Mouse (Mus musculus) left cerebral cortex, postnatal 14 days (tissue): ENCODE data around the gene Pon2. TPM values are rescaled to one million over a fixed set of nuclear protein-coding genes. Genes with fewer than 3 reads are reported as not detected.
A peak's percentile ranks its signal among the peaks of the same experiment; 100 is the strongest.

Experiments used
- DNase-seq, 2 experiments: peaks; one replicate each; pipeline ENCODE4 v3.0.0; 2021 to 2022; ENCODE audit warnings: low spot score in 2 of 2, mixed read lengths in 1 of 2
- intact Hi-C: fragments of 180-260 bp; cut with DNase I; formaldehyde crosslinking; loops from one replicate; pipeline ENCODE4 v1.15.1; 2025
- total RNA-seq, 2 experiments: library from RNA; stranded (reverse); gene quantifications; 2 replicates each; pipeline ENCODE4 v1.2.3; 2021

The Pon2 gene
- total RNA-seq, 2 experiments from 2014 or later: 26.7 to 29.3 TPM

DNA sequence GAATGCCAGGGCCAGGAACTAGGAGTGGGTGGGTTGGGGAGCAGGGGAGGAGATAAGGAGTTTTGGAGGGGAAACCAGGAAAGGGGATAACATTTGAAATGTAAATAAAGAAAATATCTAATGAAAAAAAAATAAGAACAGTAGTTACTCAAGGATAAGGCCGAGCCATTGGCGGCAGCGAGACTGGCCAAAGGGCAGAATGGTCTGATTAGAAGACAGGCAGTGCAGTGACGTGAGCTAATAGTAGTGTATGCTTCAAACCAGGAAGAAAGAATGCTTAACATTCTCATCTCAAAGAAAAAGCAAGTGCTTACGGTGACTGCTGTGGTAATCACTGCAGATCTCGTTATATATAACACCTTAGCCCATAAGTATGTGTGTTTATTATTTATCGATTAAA is 2.2 kb downstream of the Pon2 start:
- intact Hi-C loops: loop anchor here (5.0 kb wide), 1 partner anchor 86 kb away; the partner anchor contains the start of gene Asb4
- DNase-seq: no peak

DNA sequence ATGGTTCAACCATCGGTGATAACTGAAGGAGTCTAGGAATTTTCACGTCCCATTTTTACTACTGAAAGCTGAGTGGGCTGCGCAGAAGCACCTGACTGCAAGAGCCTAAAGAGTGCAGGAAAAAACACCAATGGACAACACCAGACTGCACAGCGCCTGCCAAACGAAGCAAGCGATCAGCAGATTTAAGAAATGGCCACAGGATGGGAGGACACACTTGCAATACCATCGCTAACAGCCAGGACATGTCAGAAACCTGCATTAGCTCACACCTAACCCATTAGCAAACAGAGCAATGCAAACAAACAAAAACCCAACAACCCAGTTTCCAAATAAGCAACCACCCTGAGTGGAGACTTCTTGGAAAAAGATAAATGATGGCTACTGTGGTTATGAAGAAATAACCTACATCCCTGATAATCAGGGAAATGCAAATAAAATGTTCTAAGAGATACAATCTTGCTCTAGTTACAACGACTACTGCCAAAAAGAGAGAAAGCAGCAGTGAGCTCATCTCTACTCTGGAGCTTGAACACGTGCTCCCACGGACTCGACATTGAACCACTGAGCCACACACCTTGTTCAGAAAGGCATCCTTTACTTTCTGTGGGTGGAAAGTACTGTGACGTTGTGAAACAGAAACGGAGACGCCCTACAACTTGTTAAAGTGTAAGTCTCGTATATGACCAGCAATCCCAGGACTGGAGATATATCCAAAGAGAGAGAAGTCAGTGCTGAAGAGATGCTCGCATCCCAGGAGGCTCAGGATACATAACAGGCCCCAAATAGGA is 3.4 kb downstream of the Pon2 start:
- intact Hi-C loops: loop anchor here (5.0 kb wide), 1 partner anchor 87 kb away; the partner anchor contains the start of gene Asb4
- DNase-seq: no peak

DNA sequence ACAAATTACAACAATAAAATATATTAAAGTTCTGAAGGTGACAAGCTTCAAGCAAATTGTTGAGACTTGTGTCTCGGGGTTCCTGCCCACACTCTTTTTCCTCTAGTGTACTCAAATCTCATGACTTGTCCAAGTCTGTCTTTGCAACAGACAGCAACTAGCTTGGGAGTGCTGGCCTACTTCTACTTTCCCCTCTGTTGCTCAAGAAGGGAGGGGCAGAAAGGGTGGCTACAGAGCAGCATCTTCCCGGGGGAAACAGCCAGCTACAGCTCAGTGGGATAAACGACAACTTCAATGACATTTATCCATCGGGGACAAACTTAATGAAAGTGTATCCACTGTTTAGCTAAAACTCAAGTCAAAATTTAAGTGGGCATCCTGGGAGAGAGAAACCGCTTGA is 5.4 kb downstream of the Pon2 start:
- DNase-seq: no peak
- intact Hi-C loops: no loop called here

DNA sequence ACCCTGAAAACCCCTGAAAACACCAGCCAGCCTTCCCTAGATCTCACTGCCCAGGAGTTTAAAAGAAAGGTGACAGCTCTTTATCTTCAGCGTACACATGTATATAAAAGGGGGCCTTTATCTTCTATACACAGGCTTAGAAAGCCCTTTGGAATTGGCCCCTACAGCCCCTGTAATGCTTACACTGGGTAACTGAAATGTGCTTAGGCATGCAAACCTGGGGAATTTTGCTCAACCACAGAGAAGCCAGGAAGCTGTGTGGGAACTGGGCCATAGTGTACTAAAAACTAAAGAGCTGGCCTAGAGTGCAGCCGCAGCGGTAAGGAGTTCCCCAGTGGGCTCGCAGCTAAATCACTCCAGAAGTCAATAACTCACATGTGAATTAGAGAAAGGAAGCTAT is 6.8 kb downstream of the Pon2 start:
- DNase-seq: peak in 1 of 2 experiments; percentile 11
- intact Hi-C loops: no loop called here

DNA sequence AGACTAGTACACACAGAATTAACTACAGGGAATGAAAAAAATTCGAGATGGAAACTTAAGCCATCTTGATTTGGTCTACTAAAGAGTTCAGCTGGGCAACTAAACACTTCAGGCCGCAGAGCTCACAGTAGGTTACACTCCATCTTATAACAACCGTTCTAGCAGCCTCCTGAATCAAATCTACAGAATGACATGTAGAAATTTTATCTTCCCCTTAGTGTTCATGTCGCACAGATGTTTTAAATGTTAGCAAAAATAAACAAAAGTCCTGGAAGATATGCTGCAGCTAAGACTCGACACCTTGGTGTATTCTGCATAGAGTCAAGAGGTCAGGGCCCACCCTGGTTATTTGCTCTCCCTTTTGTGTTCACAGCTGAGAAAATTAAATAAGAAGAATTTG is 10.3 kb downstream of the Pon2 start:
- intact Hi-C loops: no loop called here
- no peak for DNase-seq

DNA sequence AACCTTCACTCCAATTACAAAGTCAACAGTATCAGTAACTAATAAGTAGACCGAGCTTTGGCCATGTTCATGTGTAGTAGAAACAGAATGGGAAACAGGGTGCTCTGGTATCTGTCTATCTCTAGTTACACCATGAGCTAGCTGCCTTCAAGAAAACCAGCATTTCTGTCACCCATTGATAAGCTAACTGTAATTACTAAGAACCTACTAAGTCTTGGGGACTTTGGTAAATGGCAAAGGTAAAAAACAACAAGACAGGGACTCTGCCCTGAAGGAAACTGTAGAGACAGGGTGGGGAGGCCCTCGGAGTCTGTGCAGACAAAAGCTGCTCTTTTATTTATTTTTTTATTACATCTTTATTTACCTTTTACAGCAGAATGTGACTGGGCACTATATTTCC is 10.9 kb downstream of the Pon2 start:
- intact Hi-C loops: no loop called here
- no peak for DNase-seq

DNA sequence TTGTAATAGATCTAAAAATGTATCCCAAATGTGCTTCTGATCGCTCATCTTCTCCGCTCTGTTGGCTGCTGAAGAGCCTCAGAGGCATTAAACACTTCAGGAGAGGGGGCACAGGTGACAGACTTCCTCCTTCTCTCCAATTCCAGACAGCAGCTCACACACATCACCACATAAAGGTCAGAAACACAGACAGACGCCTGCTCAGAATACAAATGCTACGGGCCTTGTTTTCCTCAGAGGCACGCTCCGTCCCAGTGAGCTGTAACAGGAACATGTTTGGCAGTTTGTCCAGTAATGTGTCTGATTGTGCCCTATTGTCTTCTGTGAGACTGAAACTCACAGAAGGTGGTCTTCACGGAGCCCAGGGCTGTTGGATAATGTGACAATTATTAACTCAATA is 15.8 kb downstream of the Pon2 start:
- DNase-seq: peak in 1 of 2 experiments; percentile 22
- intact Hi-C loops: no loop called here

DNA sequence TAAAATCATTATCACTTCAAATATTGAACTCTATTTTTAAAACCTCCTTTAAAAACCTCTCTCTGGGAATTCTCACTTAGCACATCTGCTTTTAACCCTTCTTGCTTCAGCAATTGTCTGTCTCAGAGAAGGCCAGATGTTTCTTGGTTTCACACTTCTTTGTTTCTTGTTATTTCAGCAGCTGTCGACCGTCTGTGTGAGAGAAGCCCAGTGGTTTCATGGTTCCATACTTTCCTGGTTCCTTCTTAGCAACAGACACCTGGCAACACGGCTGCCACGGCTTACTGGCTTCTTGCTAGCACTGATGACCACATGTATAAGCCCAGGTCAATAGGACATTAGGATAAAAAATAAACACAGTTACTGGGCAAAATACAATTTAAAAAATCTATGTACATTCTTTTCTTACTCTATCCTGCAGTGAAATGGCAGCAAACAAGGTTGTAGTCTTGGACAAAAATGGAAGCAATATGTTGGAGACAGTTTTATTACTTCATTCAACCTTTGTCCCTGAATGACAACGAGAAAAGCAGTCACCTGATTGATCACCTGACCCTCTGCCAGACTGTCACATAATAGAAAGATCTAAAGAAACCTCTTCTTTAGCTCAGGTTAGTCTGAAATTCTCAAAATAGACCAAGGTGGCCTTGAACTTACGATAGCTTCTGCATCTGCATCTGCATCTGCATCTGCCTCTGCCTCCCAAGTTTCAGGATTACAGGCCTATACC is 17.5 kb downstream of the Pon2 start:
- DNase-seq: no peak

DNA sequence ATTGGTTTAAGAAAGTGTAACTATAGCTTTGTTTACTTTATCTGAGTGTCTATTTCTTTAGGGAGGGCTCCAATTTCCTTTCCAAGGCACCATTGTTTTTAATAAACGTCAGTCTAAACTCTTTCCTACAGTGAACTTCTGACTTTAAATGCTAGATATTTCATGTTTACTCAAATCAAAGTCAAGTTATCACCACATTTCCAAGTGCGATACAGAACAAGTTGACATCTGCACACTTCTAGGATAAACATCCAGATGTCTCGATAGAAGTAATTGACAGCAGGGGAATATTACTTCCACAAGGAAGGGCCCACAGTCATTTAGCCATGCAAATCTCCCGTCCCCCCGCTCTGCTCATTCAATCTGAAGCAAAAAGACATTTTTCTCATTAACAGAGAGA is 20.3 kb downstream of the Pon2 start:
- DNase-seq: no peak
- intact Hi-C loops: no loop called here

More for the DNA sequence above, 17.5 kb downstream of the Pon2 start:
- intact Hi-C loops: no loop called here

DNA sequence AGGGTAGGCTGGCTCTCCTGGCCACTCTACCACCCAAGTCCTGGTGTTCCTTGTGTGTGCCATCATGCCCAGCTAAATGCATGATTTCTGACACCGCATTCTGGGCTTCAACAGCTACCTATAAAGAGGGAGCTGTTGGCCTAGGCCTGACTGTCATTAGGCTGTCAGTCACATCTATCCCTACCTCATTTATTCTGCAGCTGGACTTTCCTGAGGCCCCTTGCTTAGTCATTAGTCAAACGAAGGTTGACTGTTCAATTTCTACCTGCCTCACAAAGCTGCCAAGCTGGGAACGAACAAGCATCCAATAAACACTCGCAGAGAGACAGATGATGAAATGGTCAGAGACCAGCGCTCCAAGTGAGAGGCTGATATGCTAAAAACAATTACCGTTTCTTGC is 28.6 kb downstream of the Pon2 start:
- intact Hi-C loops: no loop called here
- no peak for DNase-seq

DNA sequence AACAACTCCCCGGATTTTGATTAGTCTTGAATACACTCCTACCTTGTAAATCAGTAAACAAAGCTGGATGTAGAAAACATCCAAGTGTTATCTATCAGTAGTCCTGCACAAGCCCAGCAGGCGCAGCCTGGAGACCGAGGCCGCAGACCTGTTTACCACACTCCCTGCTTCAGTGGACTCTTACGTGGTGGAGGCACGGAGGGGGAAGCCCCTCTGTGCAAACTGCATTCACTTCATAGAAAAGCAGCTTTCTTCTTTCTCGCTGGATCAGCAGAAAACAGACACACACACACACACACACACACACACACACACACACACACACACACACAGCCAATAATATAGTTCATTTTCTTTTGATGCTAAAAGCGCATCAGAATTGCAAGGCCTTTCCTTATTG is 33.5 kb downstream of the Pon2 start:
- intact Hi-C loops: no loop called here

DNA sequence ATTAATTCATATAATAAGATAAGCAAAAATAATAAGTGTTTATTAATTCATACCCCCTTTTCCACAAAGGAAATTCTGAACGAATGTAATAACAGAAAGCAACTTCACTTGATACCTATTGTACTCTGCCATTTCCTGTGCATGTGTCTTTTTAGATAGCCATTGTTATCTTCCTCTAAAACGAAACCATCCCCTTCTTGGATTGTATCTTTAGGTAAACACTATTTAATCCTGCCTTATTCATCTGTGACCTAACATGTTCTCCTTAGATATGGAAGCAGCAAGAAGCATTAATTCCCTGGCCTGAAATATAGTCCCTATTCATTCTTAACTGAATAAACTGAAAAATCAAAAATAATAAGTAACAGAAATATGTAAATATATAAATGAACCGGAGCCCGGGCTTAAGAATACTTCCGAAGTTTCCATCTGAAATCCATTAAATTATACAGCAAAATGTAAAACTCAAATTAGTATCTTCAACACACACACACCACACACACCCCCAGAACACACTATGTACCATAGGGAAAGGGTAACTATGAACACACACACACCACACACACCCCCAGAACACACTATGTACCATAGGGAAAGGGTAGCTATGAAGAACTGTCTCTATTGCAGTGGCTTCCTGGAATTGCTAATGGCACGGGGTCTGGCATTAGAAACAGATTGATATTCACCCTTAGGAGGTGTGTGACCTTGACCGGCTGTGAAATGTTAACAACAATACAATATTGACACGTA is 34.8 kb downstream of the Pon2 start:
- intact Hi-C loops: no loop called here
- DNase-seq: no peak

More for the DNA sequence above, 33.5 kb downstream of the Pon2 start:
- DNase-seq: no peak

DNA sequence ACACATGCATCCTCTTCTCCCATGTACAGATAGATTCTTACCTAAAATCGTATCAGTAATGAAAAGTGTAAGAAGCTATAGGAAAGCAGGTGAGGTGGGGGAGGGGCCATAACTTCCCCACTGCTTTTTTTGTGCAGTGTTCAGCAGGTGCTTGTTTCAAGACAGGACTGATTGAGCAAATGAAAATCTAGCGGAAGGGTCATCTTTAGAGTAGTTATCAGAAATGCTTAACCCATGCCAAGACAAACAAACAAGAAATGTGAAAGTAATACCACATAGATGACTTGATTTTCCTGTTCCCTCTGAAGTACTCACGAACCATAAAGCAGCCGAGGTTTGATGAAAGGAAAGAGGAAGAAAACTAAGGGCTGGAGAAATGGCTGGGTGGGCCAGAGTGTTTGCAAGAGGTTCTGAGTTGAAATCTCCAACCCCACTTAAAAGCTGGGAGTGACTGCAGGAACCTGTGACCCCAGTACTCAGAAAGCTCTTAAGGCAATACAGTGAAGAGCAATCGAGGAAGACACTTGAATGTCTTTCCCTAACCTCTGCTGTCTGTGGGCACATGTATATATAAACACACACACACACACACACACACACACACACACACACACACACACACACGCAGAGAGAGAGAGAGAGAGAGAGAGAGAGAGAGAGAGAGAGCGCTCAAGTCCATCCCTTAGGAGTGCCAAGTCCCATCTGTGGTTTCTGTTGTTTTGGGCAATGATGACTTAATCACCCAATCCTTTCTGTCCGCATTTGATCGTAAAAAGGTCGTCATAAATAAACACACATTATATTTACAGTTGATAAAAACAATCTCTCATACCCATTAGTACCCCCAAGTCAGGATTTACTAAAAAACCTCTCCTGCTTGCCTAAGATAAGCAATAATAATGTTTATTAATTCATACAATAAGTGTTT is 35.7 kb downstream of the Pon2 start:
- intact Hi-C loops: no loop called here

DNA sequence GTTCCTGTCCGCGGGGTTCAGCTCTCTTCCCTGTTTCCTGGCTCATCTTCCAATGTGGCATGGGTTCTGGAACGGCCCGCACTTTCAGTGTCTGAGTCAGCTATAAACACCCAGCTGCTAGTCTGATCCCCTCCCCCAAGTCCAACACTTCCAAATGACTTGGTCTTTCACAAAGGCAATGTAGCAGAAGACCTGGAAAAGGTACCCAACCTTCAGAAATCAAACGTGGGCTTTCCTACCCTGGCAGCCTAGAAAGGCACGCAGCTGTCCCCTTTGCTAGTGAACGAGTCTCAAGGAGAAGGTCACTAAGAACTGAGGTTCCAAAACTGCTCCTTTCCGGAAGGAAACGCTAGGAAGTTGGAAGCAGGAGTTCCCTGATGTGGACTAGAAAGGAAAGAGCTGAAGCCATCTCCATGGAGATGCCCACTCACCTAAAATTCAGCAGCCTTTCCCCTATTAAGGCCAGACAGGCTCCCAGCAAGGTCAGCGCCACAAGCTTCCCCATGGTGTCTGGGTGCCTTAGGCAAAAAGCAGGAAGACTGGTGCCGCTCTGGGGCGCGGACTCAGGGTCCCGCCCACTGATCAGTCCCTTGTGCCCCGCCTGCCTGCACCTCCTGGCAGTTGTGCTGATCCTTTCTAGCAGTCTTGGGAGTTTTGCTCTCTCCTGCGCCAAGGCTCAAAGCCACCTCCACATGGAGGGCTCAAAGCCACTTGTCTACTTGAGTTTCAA is 42.4 kb downstream of the Pon2 start, which contains the start of gene Pon3:
Gene Pon3 (minus strand): TSS at position 565 of the 730 bp plus-strand sequence.
- peak in 1 of 2 experiments; percentile 12 for DNase-seq
- intact Hi-C loops: no loop called here

More for the DNA sequence above, 35.7 kb downstream of the Pon2 start:
- no peak for DNase-seq

DNA sequence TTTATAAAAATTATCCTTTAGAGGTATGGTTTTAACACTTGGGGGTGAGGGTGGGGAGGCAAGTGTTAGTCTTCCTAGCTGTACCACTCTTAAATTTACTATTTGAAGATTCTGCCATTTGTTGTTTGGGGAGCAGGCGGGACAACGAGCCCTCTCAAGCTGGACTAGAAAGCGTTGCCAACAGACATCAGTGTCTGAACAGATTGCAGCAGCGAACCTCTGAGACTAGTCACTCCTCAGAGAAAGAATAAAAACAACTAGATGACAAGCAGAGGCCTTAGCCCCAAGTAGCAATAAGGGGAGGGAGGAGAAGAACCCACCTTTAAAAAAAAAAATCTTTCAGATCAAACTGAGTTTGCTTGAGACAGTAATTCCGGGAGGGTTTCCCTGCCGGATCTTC is 43.0 kb downstream of the Pon2 start:
- intact Hi-C loops: no loop called here
- no peak for DNase-seq

DNA sequence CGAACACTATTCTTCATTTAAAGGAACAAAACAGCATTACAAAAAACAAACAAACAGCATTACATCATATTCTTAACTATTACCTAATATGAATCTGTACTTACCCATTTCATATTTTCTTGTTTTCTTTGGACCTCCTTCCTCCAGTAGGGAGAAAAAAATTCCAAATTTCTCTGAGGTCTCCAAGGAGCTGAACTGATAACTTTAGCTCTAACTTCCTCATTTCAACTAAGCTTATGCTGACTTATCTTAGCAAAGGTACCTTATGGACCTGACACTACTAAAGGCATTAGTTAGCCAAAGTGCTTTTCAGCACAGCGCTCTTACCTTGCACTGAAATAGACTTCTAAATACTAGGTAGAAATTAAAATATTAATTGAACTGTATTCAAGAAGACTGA is 43.4 kb downstream of the Pon2 start:
- intact Hi-C loops: no loop called here
- no peak for DNase-seq

DNA sequence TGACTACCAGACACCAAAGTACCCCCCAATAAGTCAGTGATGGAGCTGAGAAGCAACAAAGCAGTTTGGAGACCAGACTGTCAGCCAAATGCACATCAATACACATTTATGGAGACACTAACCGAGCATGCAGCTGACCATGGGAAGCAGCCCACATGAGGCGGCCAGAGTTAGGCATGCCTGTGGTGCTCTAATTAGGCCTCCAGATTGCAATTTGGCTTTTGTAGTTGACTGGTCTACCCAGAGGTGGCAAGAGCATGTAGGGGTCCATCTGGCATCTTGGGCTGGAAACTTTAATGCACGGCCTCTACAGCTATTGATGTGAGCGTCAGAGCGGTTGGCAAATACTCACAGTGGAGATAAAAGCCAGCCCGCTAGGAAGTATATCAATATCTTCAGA is 52.3 kb downstream of the Pon2 start:
- DNase-seq: no peak
- intact Hi-C loops: no loop called here

DNA sequence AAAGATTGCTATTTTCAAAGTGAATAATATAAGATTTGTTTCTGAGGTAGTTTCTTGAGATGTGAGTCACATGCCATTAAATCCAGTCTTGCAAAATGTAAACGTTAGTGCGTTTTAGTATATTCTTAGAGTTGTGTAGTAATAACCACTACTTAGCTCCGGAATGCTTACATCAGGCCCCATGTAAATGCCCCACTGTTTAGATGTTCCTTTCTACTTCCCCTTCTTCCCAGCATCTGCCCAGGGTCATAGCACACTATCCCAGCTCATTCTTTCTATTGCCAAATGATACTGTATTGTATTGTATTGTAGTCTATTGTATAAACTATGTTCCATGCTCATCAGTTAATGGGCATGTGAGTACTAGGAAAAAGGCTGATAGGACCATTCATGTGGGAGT is 59.5 kb downstream of the Pon2 start:
- DNase-seq: no peak
- intact Hi-C loops: no loop called here
